Mouse (Mus musculus) c-Kit-negative CD71-positive TER-119-positive erythroid progenitor cells, embryonic 14.5 days (primary cell): ENCODE results near the gene Chrnd.
A peak's percentile ranks its signal among the peaks of the same experiment; 100 is the strongest.

Experiments
- DNase-seq: peaks from one replicate; pipeline ENCODE4 v3.0.0-alpha.2; 2013; ENCODE audit warnings: low read depth, low spot score

Gene Chrnd

GRCm38 (mm10) chr1:87183998-87184750 is 6.2 kb upstream of the Chrnd start:
- DNase-seq, result no peak

GRCm38 (mm10) chr1:87184751-87185139 is 5.7 kb upstream of the Chrnd start:
- DNase-seq, result peak; percentile 19

GRCm38 (mm10) chr1:87185526-87185925 is 4.9 kb upstream of the Chrnd start:
- no peak for DNase-seq

- DNase-seq, result no peak
Measured at GRCm38 (mm10) chr1:87186261-87187036, 4.0 kb upstream of the Chrnd start.

- peak; percentile 17 for DNase-seq
Measured at GRCm38 (mm10) chr1:87187037-87187355, 3.4 kb upstream of the Chrnd start.

- DNase-seq, result no peak
Measured at GRCm38 (mm10) chr1:87197296-87197695, 6.9 kb downstream of the Chrnd start.

- no peak for DNase-seq
Measured at GRCm38 (mm10) chr1:87198119-87199065, 8.0 kb downstream of the Chrnd start.

- no peak for DNase-seq
Measured at GRCm38 (mm10) chr1:87200811-87201210, 10.4 kb downstream of the Chrnd start.

GRCm38 (mm10) chr1:87201848-87202247 is 11.4 kb downstream of the Chrnd start:
- no peak for DNase-seq

- no peak for DNase-seq
Measured at GRCm38 (mm10) chr1:87203779-87204178, 13.4 kb downstream of the Chrnd start.

- no peak for DNase-seq
Measured at GRCm38 (mm10) chr1:87204465-87204864, 14.1 kb downstream of the Chrnd start, which contains the start of gene Chrng. Chrng (plus strand) TSS chr1:87204657.

- DNase-seq, result no peak
Measured at GRCm38 (mm10) chr1:87205038-87205437, 14.6 kb downstream of the Chrnd start.

- DNase-seq, result no peak
Measured at GRCm38 (mm10) chr1:87205502-87205901, 15.1 kb downstream of the Chrnd start.

GRCm38 (mm10) chr1:87206339-87206738 is 15.9 kb downstream of the Chrnd start:
- no peak for DNase-seq

GRCm38 (mm10) chr1:87211431-87211830 is 21.0 kb downstream of the Chrnd start:
- no peak for DNase-seq

GRCm38 (mm10) chr1:87213735-87214704 is 23.6 kb downstream of the Chrnd start, which contains the start of gene Eif4e2:
Eif4e2 (plus strand) TSS chr1:87213914.
- DNase-seq, result peak; percentile 82

- no peak for DNase-seq
Measured at GRCm38 (mm10) chr1:87214748-87215147, 24.3 kb downstream of the Chrnd start.

- no peak for DNase-seq
Measured at GRCm38 (mm10) chr1:87217938-87218337, 27.5 kb downstream of the Chrnd start.

- no peak for DNase-seq
Measured at GRCm38 (mm10) chr1:87225739-87226138, 35.3 kb downstream of the Chrnd start.

- DNase-seq, result no peak
Measured at GRCm38 (mm10) chr1:87226409-87227159, 36.2 kb downstream of the Chrnd start.
